Mouse (Mus musculus) left cerebral cortex, postnatal 36 days (tissue): Measurements from ENCODE around the gene Setd7. TPM values are rescaled to one million over a fixed set of nuclear protein-coding genes. Genes with fewer than 3 reads are reported as not detected.

Experiments
- DNase-seq, 2 experiments: peaks; one replicate each; pipeline ENCODE4 v3.0.0; 2021 to 2022; ENCODE audit warnings: low spot score in 2 of 2, mixed read lengths in 1 of 2
- intact Hi-C: fragments of 180-260 bp; cut with DNase I; formaldehyde crosslinking; loops from one replicate; pipeline ENCODE4 v1.15.1; 2025
- total RNA-seq, 2 experiments: library from RNA; stranded (reverse); gene quantifications; 2 replicates each; pipeline ENCODE4 v1.2.3; 2021

The Setd7 gene
- total RNA-seq, 2 experiments from 2014 or later = 138 to 141 TPM

DNA sequence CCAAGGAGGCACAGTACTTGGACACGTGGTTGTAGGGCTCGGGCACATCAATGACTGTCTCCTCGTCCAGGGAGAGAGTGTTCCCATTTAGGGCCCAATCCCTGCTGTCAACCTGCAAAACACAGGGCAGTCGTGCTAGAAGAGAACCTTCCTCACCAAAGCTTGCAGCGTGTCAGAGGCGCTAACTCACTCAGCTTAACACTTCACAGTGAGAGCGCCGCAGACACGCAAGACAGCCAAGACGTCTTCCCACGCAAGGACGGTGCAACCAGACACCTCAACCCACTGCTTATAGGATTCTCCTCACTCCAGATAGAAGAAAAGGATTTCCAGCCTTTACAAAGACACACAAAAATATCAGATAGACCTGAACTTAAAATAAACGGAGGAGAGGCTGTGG is 33.8 kb downstream of the Setd7 start:
- intact Hi-C loops = no loop called here
- DNase-seq = peak; percentile 59 to 76

DNA sequence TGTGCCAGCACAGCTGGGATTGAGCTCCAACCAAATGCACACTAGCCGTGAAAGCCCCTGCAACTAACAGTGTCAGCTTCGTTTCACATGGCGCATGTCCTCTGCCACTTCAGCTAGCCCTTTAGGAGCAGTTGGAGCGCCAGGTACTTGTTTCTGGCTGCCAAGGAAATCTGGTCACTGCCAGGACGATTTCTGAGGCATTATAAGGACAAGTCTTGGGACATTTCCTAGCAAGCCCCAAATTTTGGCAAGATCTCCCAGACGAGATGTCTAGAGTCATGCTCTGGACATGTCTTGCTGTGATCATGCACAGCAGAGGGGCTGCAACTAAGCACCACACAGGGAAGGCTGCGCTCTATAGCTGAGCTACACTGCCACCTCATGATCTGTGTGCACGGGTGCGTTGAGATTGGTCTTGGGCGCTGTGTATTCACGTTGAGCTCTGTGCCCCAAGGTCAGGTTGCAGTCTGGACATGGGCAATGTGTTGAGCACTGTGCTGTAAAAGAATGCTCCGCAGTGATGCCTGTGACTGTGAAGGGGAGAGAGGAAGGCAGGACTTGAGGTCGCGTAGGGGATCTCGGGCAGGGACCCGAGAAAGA is 35.4 kb downstream of the Setd7 start:
- no peak for DNase-seq
- intact Hi-C loops = no loop called here

DNA sequence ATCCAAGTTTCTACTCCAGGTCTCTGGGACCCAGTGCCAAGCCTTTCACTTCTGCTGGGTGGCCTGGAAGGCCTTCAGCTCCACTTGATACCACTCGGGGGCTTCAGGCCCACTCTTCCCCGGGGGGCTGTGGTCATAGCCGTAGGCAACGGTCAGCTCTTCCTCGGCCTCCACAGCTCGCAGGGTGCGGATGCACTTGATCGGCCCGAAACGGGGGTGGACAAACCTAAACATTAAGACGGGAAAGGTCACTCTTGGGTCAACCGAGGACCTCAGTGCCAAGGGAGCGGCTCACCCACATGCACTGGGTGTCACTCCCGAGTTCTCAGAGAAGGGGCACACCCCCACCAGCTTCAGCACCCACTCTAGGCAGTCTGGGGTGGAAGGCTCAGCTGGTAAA is 39.4 kb downstream of the Setd7 start:
- intact Hi-C loops = no loop called here
- no peak for DNase-seq

- DNase-seq = no peak
- intact Hi-C loops = no loop called here
Measured at GRCm38 (mm10) chr3:51518763-51519121, 41.9 kb downstream of the Setd7 start.

- intact Hi-C loops = loop anchor here (2.0 kb wide), 1 partner anchor 41 kb away; no protein-coding TSS in a partner anchor
- DNase-seq = no peak
Measured at GRCm38 (mm10) chr3:51517878-51518762, 42.6 kb downstream of the Setd7 start.

DNA sequence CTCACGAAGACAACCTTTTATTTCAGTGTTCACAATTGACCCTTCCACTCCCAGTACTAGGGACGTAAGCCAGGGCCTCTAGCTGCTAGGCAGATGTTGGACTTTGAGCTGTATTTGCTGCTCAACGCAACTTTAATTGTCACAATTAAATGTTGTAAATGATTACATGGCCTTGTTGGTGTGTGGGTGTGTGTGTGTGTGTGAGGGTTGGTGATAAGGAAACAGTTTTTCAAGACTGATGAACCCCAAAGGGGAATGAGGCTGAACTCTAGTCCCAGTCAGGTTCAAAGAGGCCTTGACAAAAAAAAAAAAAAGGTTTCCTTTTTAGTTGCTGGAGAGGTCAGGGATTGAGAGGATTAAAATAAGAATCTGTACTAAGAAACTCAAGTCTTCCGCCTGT is 43.2 kb downstream of the Setd7 start:
- intact Hi-C loops = loop anchor here (2.0 kb wide), 1 partner anchor 41 kb away; no protein-coding TSS in a partner anchor
- no peak for DNase-seq

DNA sequence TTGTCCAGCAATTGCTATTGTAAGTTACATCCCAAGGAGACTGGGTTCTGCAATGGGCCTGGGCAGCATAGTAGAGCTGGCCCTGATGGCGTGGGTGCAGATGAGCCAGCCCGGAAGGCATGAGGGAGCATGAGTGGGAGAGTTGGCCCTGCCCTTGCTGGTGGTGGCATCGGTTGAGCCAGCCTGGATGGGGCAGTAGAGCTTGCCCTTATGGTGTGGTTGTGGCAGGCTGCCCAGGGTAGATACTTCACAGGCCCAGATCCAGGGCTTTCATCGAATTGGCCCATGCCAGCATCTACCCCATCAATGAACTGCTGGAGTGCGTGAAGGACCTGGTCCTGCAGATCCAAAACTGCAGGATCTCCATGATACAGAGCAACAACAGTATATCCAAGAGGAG is 48.7 kb downstream of the Setd7 start:
- no peak for DNase-seq
- intact Hi-C loops = loop anchor here (2.0 kb wide), 2 partner anchors 141 to 731 kb away; no protein-coding TSS in a partner anchor

DNA sequence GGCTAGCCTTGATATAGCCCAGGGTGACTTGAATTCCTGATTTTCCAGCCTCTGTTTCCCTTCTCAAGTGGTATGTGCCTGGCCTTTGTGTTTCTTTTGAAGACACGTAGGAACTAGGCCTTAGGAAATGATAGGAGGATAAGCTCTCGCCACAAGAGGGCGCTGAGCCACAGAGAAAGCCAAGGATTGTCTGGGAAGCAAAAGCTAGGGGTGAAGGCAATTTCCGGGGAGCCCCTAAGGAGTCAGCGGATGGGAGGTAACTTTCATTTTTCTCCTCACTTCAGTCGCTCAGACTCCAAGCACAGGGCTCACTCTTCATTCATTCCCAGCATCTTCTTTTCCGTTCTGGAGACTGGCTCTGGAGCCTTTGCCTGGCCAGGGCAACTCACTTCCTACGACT is 49.8 kb downstream of the Setd7 start:
- intact Hi-C loops = loop anchor here (2.0 kb wide), 2 partner anchors 142 to 732 kb away; no protein-coding TSS in a partner anchor
- DNase-seq = peak; percentile 48 to 76

DNA sequence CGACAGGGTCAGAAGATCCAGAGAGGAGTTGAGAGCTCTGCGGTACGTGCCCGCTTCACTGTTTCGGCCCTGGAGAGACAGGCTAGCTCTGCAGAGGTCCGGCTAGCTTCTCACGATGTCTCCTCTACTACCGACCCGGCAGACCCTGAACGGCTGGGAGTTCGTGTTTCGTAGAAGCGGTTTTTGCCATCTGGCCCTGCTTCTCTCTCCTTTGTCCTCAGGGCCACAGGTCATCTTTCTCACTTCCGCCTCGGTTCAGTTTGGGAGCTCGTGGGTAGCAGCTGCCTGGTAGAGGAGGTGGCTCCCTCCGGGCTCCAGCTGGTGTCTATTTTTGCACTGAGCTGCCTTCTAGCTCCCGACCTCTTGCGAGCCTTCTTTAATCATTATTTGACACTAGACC is 55.2 kb downstream of the Setd7 start:
- DNase-seq = no peak
- intact Hi-C loops = no loop called here

DNA sequence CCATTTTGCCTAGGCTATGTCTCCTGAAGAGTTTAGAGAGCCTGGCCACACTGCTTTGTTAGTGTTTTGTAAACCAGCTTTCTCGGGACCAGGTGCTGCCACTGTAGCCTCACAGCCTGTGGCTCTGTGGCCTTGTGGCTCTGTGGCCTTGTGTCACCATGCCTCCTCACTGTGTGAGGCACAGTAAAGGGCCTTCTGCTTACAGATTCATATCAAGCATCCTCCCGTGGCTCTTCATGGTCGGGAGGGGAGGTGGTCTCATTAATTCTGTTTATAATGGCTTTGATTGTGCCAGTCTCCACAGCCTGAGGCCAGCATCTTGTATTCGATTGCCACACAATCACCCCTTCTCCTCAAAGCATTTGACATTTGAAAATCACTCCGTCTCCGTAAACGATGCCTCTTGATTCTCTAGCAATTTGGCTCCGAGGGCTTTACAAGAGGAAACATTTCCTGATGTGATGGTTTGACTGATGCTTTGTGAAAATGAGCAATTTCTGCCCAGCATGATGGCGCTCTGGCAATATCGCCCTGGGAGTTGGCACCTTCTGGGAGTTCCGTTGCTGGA is 56.2 kb downstream of the Setd7 start:
- intact Hi-C loops = no loop called here

GRCm38 (mm10) chr3:51499876-51500275 is 60.8 kb downstream of the Setd7 start:
- intact Hi-C loops = no loop called here
- DNase-seq = no peak

More for the DNA sequence above, 56.2 kb downstream of the Setd7 start:
- DNase-seq = no peak

DNA sequence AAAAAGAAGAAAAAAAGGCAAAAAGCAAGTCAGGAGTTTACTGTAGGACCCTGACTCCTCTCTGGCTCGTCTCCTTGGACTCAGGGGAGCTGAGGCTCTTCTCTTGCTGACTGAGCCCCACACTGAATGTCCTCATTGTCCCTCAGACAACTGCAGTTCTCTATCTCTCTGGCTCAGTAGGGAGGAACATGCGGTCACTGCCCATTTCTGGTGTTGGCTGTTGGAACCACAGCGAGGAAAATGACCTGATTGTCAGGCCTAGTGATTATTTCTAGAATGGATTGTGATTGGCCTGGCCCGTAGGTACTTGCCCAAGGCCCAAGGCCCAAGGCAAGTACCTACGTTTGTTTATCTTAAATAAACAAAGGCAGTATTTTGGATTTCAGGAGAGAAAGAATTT is 62.0 kb downstream of the Setd7 start:
- intact Hi-C loops = no loop called here
- DNase-seq = no peak

DNA sequence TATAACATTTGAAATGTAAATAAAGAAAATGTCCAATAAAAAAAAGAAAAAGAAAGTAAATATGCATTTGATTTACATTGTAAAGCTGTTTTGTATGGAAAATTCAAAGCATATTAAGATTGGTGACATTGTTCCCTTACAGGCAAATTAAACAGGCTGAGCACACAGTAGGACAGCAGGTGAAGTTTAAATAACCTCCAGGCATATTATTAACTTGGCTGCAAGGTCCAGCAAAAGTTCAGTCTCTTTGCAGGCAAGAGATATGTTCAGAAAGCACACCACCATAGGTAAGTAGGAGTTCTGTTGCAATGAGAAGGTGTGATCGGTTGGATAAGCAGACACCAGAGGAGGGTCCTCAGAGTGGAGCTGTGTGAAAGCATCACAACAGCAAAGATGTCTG is 62.7 kb downstream of the Setd7 start:
- DNase-seq = no peak

DNA sequence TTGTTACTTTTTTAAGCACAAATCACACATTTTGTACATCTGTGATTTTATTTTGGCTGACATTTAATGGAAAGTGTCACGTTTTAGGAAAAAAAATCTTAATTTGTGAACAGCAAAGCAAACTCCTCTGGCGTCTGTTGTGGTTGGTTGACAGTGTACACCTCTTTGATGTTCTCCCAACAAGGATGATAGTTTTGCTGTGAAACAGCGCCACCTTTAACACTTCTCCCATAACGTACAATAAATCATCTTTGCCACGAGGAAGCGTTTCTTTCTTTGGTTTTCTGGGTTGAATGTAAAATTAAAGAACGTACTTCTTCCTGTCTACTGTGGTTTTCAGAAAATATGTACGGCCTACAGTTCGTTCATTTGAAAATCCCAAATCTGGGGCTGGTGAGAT is 65.0 kb downstream of the Setd7 start:
- intact Hi-C loops = no loop called here
- DNase-seq = no peak

More for the DNA sequence above, 62.7 kb downstream of the Setd7 start:
- intact Hi-C loops = no loop called here

DNA sequence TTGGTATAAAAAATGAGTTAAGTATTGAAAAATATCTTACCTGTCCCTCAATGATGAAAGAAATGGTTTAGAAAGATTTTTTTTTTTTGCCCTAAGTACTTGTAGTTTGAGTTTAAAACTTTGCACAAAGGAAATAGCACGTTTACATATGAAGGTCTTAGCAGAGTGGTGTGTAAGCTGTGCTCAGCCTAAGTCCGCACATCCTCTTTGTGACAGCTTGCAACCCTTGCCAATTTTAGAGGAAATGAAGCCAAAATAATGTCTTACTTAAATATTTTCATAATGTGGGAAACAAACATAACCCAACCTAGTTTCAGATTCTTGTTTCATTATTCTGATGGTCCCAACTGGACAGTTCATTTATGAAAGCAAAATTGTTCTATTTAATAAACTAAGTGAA is 66.2 kb downstream of the Setd7 start:
- no peak for DNase-seq
- intact Hi-C loops = no loop called here

- DNase-seq = no peak
- intact Hi-C loops = no loop called here
Measured at GRCm38 (mm10) chr3:51493272-51493838, 67.3 kb downstream of the Setd7 start.

- DNase-seq = no peak
- intact Hi-C loops = no loop called here
Measured at GRCm38 (mm10) chr3:51490088-51490753, 70.5 kb downstream of the Setd7 start.

DNA sequence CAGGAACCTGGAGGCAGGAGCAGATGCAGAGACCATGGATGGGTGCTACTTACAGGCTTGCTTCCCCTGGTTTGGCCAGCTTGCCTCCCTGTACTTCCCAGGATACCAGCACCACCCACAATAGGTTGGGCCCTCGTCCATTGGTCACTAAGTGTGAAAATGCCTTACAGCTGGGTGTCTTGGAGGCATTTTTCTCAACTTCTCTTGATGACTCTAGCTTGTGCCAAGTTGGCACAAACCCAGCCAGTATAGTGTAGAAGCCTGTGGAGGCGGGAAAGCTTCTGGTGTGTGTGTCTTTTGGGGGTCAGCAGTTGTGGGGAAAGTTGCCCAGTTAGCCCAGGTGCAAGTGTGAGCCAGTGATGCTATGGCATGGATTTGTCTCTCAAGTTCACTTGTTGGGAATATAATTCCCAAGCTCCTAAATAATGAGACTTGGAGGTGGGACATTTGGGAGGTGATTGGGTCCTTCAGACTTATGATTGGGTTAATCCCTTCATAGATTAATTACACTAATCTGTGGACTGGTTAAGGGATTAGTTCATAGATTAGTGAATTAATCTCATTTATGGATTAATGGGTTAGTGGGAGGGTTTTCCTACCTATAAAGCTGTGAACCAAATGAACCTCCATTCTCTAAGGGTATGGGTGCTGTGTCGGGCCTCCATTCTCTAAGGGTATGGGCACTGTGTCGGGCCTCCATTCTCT is 74.0 kb downstream of the Setd7 start:
- no peak for DNase-seq
- intact Hi-C loops = loop anchor here (10.0 kb wide), 1 partner anchor 758 kb away; no protein-coding TSS in a partner anchor

- DNase-seq = no peak
- intact Hi-C loops = loop anchor here (10.0 kb wide), 1 partner anchor 759 kb away; no protein-coding TSS in a partner anchor
Measured at GRCm38 (mm10) chr3:51485347-51485746, 75.3 kb downstream of the Setd7 start.
